Mouse (Mus musculus) embryonic facial prominence, embryonic 11.5 days (tissue): ENCODE results near the gene Zfp287. TPM values are rescaled to one million over a fixed set of nuclear protein-coding genes. Genes with fewer than 3 reads are reported as not detected.

Source experiments
- ATAC-seq: fragments of 200-750 bp; cut with Nextera tagmentation; replicated peaks from 2 replicates; pipeline ENCODE4 v1.8.0; 2017; ENCODE audit warnings: low read depth; ENCODE audit not compliant: insufficient number of reproducible peaks, low FRiP score, low TSS enrichment
- DNase-seq: peaks from one replicate; pipeline ENCODE4 v3.0.0-alpha.2; 2015; ENCODE audit warnings: low spot score
- H3K27ac ChIP-seq: fragments of 300-500 bp; sonication (generic); replicated peaks from 2 replicates; pipeline ENCODE4 v1.5.1; 2014; ENCODE audit warnings: mild to moderate bottlenecking, low read depth, low read length, control low read depth
- H3K27me3 ChIP-seq: fragments of 300-500 bp; sonication (generic); 2 replicates; pipeline ENCODE4 v1.6.1; 2014; ENCODE audit warnings: mild to moderate bottlenecking, low read length, moderate library complexity, mixed read lengths; ENCODE audit not compliant: control insufficient read depth, insufficient read depth
- H3K36me3 ChIP-seq: fragments of 300-500 bp; sonication (generic); replicated peaks from 2 replicates; pipeline ENCODE4 v1.6.1; 2014; ENCODE audit warnings: low read depth, mild to moderate bottlenecking, low read length, moderate library complexity, mixed read lengths; ENCODE audit not compliant: control insufficient read depth, insufficient read depth
- H3K4me1 ChIP-seq: fragments of 300-500 bp; sonication (generic); 2 replicates; pipeline ENCODE4 v1.6.1; 2014; ENCODE audit warnings: low read length, mixed read lengths; ENCODE audit not compliant: control insufficient read depth, insufficient read depth
- H3K4me2 ChIP-seq: fragments of 300-500 bp; sonication (generic); 2 replicates; pipeline ENCODE4 v1.6.1; 2014; ENCODE audit warnings: low read depth, mild to moderate bottlenecking, control low read depth, low read length, moderate library complexity
- H3K4me3 ChIP-seq: fragments of 300-500 bp; sonication (generic); 2 replicates; pipeline ENCODE4 v1.5.1; 2014; ENCODE audit warnings: low read depth, low read length, control low read depth
- H3K9ac ChIP-seq: fragments of 300-500 bp; sonication (generic); replicated peaks from 2 replicates; pipeline ENCODE4 v1.6.1; 2014; ENCODE audit warnings: mild to moderate bottlenecking, control low read depth, low read length
- H3K9me3 ChIP-seq: fragments of 300-500 bp; sonication (generic); replicated peaks from 2 replicates; pipeline ENCODE4 v1.6.1; 2016; ENCODE audit warnings: mild to moderate bottlenecking, low read length, inconsistent platforms, mixed read lengths; ENCODE audit not compliant: control insufficient read depth
- WGBS: fragments of 180-500 bp; shearing (Covaris S2); extraction: QIAGEN DNeasy Blood & Tissue Kit; methylation state at CpG from one replicate; pipeline ENCODE4 v1.1.7; 2014; 5-methylcytosine and 5-hydroxymethylcytosine counted together
- polyA plus RNA-seq: library from polyadenylated mRNA; unstranded; fragments of >200 nt; fragmentation: Nextera tagmentation; extraction: Ambion mirVana; gene quantifications from 2 replicates; pipeline ENCODE4 v1.2.1, GENCODE M21; 2014

Gene Zfp287
- polyA plus RNA-seq, 1 experiment from 2014 or later: 11.9 TPM

- ATAC-seq (peak; percentile 88), DNase-seq (peak; percentile 91)
- H3K4me2 ChIP-seq: peak overlapping the region; percentile 40
- no peaks in the 10 kb centered on the region; the same call in 1 of the 2 replicates for H3K4me1 ChIP-seq
- H3K36me3 ChIP-seq: no peaks in the 10 kb centered on the region
- H3K27me3 ChIP-seq: no peaks in the 10 kb centered on the region
- no peak overlapping the region for H3K4me3 ChIP-seq
- H3K9me3 ChIP-seq: no peaks in the 10 kb centered on the region
- H3K27ac ChIP-seq: no peak overlapping the region
- peak overlapping the region; percentile 68 for H3K9ac ChIP-seq
- 19% methylated on average over 17 of the region's 17 CpGs for WGBS
These were observed 56.0 kb downstream of the Zfp287 start for GRCm38 (mm10) chr11:62675480-62676289.

DNA sequence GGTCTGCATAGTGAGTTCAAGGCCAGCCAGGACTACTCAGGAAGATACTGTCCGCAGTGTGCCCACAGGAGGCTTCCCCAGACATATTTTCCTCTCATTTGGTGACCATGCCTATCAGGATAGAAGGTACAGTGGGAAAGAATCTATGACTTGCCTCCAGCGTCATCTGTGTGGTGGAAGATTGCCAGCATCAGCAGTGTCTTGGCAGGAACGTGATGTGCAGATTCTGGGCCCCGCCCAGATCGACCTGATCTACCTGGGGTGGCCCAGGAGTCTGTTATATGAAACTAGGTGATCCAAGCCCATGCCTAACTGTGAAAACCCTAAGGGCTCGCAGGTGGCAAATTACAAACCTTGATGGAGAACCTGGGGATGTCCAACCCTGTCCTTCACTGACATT lies 61.7 kb downstream of the Zfp287 start:
- Histone ChIP-seq H3K36me3 (no peaks in the 10 kb centered on the region), H3K4me2 (no peak overlapping the region), H3K27ac (no peak overlapping the region), H3K4me3 (no peak overlapping the region), H3K27me3 (no peaks in the 10 kb centered on the region), H3K9ac (no peak overlapping the region), H3K9me3 (no peaks in the 10 kb centered on the region), H3K4me1 (no peaks in the 10 kb centered on the region)
- WGBS: 87% methylated on average over 6 of the region's 6 CpGs
- ATAC-seq (no peak), DNase-seq (no peak)

DNA sequence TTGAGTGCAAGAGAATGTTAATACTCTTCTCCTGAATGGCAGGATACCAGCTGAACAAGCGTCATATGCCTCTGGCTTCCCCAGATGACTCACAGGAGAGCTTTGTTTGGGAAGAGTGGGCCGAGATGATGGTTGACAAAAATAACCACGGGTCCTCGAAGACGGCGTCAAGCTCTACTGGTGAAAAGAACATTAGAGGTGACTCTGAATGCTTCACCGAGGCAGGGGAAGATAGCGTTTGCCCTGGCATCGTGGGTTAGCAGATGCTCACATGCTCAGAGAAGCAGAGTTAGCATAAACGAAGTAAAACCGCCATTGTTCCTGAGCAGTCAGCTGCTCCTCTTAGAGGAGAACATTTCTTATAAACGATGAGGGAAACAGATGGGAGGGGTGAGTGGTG lies 62.2 kb downstream of the Zfp287 start:
- Histone ChIP-seq H3K27ac (no peak overlapping the region), H3K9me3 (no peaks in the 10 kb centered on the region), H3K4me1 (no peaks in the 10 kb centered on the region), H3K9ac (no peak overlapping the region), H3K4me3 (no peak overlapping the region), H3K27me3 (no peaks in the 10 kb centered on the region), H3K36me3 (no peaks in the 10 kb centered on the region; the same call in 1 of the 2 replicates), H3K4me2 (no peak overlapping the region)
- ATAC-seq (no peak), DNase-seq (no peak)
- WGBS: 66% methylated on average over 12 of the region's 12 CpGs

GRCm38 (mm10) chr11:62668986-62669385 lies 62.7 kb downstream of the Zfp287 start:
- no peak overlapping the region for H3K27ac ChIP-seq
- no peaks in the 10 kb centered on the region for H3K4me1 ChIP-seq
- H3K9me3 ChIP-seq: no peaks in the 10 kb centered on the region
- WGBS: 94% methylated on average over 5 of the region's 5 CpGs
- no peak overlapping the region for H3K4me3 ChIP-seq
- ATAC-seq: no peak
- H3K4me2 ChIP-seq: no peak overlapping the region
- no peak overlapping the region for H3K9ac ChIP-seq
- no peaks in the 10 kb centered on the region; the same call in 1 of the 2 replicates for H3K36me3 ChIP-seq
- DNase-seq: no peak
- no peaks in the 10 kb centered on the region for H3K27me3 ChIP-seq

GRCm38 (mm10) chr11:62664250-62664649 lies 67.5 kb downstream of the Zfp287 start:
- WGBS: 86% methylated on average over 6 of the region's 6 CpGs
- no peak overlapping the region for H3K4me2 ChIP-seq
- no peak overlapping the region for H3K4me3 ChIP-seq
- H3K4me1 ChIP-seq: no peaks in the 10 kb centered on the region
- no peaks in the 10 kb centered on the region; the same call in 1 of the 2 replicates for H3K36me3 ChIP-seq
- H3K27ac ChIP-seq: no peak overlapping the region
- H3K9me3 ChIP-seq: no peaks in the 10 kb centered on the region
- H3K9ac ChIP-seq: no peak overlapping the region
- ATAC-seq (no peak), DNase-seq (no peak)
- H3K27me3 ChIP-seq: no peaks in the 10 kb centered on the region

GRCm38 (mm10) chr11:62660885-62661284 lies 70.8 kb downstream of the Zfp287 start:
- Histone ChIP-seq H3K4me2 (no peak overlapping the region), H3K36me3 (no peaks in the 10 kb centered on the region; the same call in 1 of the 2 replicates), H3K9me3 (no peaks in the 10 kb centered on the region), H3K4me3 (no peak overlapping the region), H3K27me3 (no peaks in the 10 kb centered on the region), H3K27ac (no peak overlapping the region), H3K4me1 (no peaks in the 10 kb centered on the region), H3K9ac (no peak overlapping the region)
- 69% methylated on average over 4 of the region's 4 CpGs for WGBS
- no peak for ATAC-seq
- DNase-seq: no peak

GRCm38 (mm10) chr11:62652080-62652479 lies 79.6 kb downstream of the Zfp287 start:
- H3K9ac ChIP-seq: no peak overlapping the region
- peaks cover under 1% of the 10 kb centered on the region; the same call in 1 of the 2 replicates for H3K4me1 ChIP-seq
- no peaks in the 10 kb centered on the region; the same call in 1 of the 2 replicates for H3K36me3 ChIP-seq
- no peaks in the 10 kb centered on the region for H3K9me3 ChIP-seq
- no peaks in the 10 kb centered on the region for H3K27me3 ChIP-seq
- no peak overlapping the region for H3K4me3 ChIP-seq
- 88% methylated on average over 3 of the region's 3 CpGs for WGBS
- no peak overlapping the region for H3K4me2 ChIP-seq
- ATAC-seq (no peak), DNase-seq (no peak)
- H3K27ac ChIP-seq: no peak overlapping the region

DNA sequence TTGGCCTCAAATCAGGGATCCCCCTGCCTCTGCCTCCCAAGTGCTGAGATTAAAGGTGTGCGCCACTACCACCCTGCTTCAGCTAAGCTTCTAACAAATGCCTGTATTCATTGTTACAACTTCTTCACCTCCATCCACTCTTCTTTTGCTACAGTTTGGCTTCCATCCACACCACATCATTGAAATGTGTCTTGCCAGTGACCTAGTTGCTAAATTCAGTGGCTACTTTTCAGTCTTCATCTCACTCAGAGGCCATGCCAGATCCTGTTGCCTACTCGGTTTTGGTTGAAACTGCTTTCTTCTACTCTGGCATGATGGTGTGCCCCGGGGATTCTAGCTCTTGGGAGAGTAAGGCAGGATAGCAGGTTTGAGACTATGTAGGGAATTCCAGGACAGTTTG lies 80.1 kb downstream of the Zfp287 start:
- ATAC-seq: no peak
- H3K4me3 ChIP-seq: no peak overlapping the region
- H3K9ac ChIP-seq: no peak overlapping the region
- H3K36me3 ChIP-seq: no peaks in the 10 kb centered on the region; the same call in 1 of the 2 replicates
- H3K27me3 ChIP-seq: no peaks in the 10 kb centered on the region
- no peaks in the 10 kb centered on the region for H3K9me3 ChIP-seq
- H3K27ac ChIP-seq: no peak overlapping the region
- DNase-seq: no peak
- WGBS: 89% methylated on average over 3 of the region's 3 CpGs
- H3K4me2 ChIP-seq: no peak overlapping the region
- peaks cover 4% of the 10 kb centered on the region for H3K4me1 ChIP-seq
